Mouse (Mus musculus) heart, embryonic 14.5 days (tissue): ENCODE data around the gene Rnft2. TPM values are rescaled to one million over a fixed set of nuclear protein-coding genes. Genes with fewer than 3 reads are reported as not detected.

Experiments
- ATAC-seq: fragments of 200-750 bp; cut with Nextera tagmentation; 2 replicates; pipeline ENCODE4 v1.8.0; 2017; ENCODE audit warnings: low read depth, moderate TSS enrichment; ENCODE audit not compliant: insufficient number of reproducible peaks, insufficient read depth, low FRiP score
- H3K27ac ChIP-seq, 2 experiments: fragments of 200-500 bp in 1 of 2; fragments of 300-500 bp in 1 of 2; sonication (generic) in 1 of 2; replicated peaks in 1 of 2; 2 replicates each; pipeline ENCODE4 v1.5.1; 2012 to 2014; ENCODE audit warnings: low read depth in 2 of 2, low read length in 2 of 2, control low read depth in 1 of 2, mild to moderate bottlenecking in 1 of 2, mixed read lengths in 1 of 2; ENCODE audit not compliant: control insufficient read depth in 1 of 2, insufficient read depth in 1 of 2
- H3K27me3 ChIP-seq: fragments of 300-500 bp; sonication (generic); 2 replicates; pipeline ENCODE4 v1.6.1; 2014; ENCODE audit warnings: mild to moderate bottlenecking, low read length, control low read depth; ENCODE audit not compliant: control insufficient read depth, insufficient read depth
- H3K36me3 ChIP-seq: fragments of 300-500 bp; sonication (generic); 2 replicates; pipeline ENCODE4 v1.6.1; 2014; ENCODE audit warnings: mild to moderate bottlenecking, control low read depth, low read length, mixed read lengths; ENCODE audit not compliant: control insufficient read depth, insufficient read depth
- H3K4me1 ChIP-seq, 2 experiments: fragments of 200-500 bp in 1 of 2; fragments of 300-500 bp in 1 of 2; sonication (generic) in 1 of 2; 2 replicates each; pipeline ENCODE4 v1.6.1; 2012 to 2014; ENCODE audit warnings: low read length in 2 of 2, control low read depth in 1 of 2, mixed read lengths in 1 of 2; ENCODE audit not compliant: control insufficient read depth in 2 of 2, insufficient read depth in 2 of 2
- H3K4me2 ChIP-seq: fragments of 300-500 bp; sonication (generic); 2 replicates; pipeline ENCODE4 v1.6.1; 2014; ENCODE audit warnings: mild to moderate bottlenecking, low read length
- H3K4me3 ChIP-seq, 2 experiments: fragments of 200-500 bp in 1 of 2; fragments of 300-500 bp in 1 of 2; sonication (generic) in 1 of 2; 2 replicates each; pipeline ENCODE4 v1.5.1; 2012 to 2014; ENCODE audit warnings: low read length in 2 of 2, mild to moderate bottlenecking in 2 of 2, control low read depth in 1 of 2, low read depth in 1 of 2, moderate library complexity in 1 of 2; ENCODE audit not compliant: control insufficient read depth in 1 of 2, insufficient read depth in 1 of 2
- H3K9ac ChIP-seq: fragments of 300-500 bp; sonication (generic); 2 replicates; pipeline ENCODE4 v1.6.1; 2014; ENCODE audit warnings: mild to moderate bottlenecking, low read length
- H3K9me3 ChIP-seq: fragments of 300-500 bp; sonication (generic); 2 replicates; pipeline ENCODE4 v1.6.1; 2016; ENCODE audit warnings: low read length, control low read depth; ENCODE audit not compliant: control insufficient read depth
- WGBS: fragments of 180-500 bp; shearing (Covaris S2); extraction: QIAGEN DNeasy Blood & Tissue Kit; methylation state at CpG from one replicate; pipeline ENCODE4 v1.1.7; 2014; 5-methylcytosine and 5-hydroxymethylcytosine counted together
- polyA plus RNA-seq: library from polyadenylated mRNA; unstranded; fragments of >200 nt; fragmentation: Nextera tagmentation; extraction: Ambion mirVana; gene quantifications from 2 replicates; pipeline ENCODE4 v1.2.1, GENCODE M21; 2014

Rnft2 gene
- polyA plus RNA-seq, 1 experiment from 2014 or later: 1.2 TPM

DNA sequence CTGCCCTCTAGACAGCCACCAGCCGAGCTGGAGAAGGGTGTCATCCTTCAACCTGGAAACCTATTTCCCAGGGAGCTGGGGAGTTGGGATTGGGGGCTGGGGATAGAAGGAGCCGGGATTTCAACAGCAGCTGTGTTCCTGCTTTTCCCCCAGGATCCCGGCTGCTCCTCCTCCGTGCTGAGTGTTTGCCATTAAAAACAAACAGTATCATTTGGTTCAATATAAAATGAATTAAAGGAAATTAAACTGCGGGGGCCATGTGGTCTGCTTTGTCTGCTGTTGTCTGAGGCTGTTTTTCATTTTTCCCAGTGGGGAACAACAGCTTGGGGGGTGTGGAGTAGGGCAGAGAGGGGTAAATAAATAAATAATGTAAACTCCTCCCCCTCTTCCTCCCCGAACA, 27.5 kb downstream of the Rnft2 start:
- Histone ChIP-seq H3K4me2 (no peak overlapping the region), H3K27me3 (no peaks in the 10 kb centered on the region), H3K4me3 (no peak overlapping the region), H3K36me3 (no peaks in the 10 kb centered on the region), H3K4me1 (peaks cover 7 to 10% of the 10 kb centered on the region in 2 experiments; a peak in 3 of 4 replicates), H3K27ac (no peak overlapping the region), H3K9me3 (no peaks in the 10 kb centered on the region), H3K9ac (no peak overlapping the region)
- 57% methylated on average over 6 of the region's 6 CpGs for WGBS
- ATAC-seq: no peak

DNA sequence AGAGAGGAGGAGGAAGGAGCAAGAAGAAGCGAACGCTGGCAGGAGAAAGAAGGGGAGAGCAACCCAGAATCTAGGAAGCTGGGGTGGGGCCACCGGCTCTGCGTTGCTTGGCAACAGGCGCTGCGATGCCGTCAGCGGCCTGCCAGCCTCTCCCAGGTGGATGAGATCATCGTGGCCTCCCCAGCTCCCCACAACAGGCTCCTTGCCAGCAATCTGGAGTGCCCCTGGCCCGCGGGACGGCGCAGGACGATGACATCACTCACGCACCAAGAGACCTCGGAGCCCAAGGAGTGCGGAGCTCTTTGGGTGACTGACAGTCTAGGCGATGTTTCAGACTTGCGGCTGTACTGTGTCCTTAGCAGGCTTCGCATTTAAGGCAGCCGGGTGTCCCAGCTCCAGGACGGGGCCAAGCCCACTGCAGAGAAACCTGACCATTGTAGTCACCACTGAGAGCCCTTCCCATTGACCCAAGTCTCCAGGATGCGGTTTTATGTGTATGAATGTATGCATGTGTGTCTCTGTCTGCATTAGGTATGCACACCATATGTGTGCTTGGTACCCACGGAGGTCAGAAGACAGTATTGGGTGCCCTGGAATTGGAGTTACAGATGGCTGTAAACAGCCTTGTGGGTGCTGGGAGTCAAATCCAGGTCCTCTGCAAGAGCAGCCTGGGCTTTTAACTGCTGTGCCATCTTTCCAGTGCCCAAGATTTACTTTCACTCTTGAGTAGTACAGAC, 30.3 kb downstream of the Rnft2 start:
- no peaks in the 10 kb centered on the region for H3K36me3 ChIP-seq
- H3K27me3 ChIP-seq: no peaks in the 10 kb centered on the region
- H3K27ac ChIP-seq: peak overlapping the region in 1 of 2 experiments; percentile 16; a peak in 1 of 4 replicates
- H3K9me3 ChIP-seq: no peaks in the 10 kb centered on the region
- peak overlapping the region; percentile 61 for H3K9ac ChIP-seq
- peak; percentile 81; the same call in 1 of the 2 replicates for ATAC-seq
- peak overlapping the region; percentile 42 to 48 for H3K4me3 ChIP-seq
- 10% methylated on average over 24 of the region's 24 CpGs for WGBS
- H3K4me1 ChIP-seq: peaks cover 7 to 10% of the 10 kb centered on the region in 2 experiments; a peak in 3 of 4 replicates
- peak overlapping the region; percentile 73 for H3K4me2 ChIP-seq

GRCm38 (mm10) chr5:118214012-118214411, 30.9 kb downstream of the Rnft2 start:
- Histone ChIP-seq H3K4me1 (peaks cover 7 to 10% of the 10 kb centered on the region in 2 experiments; a peak in 3 of 4 replicates), H3K4me3 (peak overlapping the region; percentile 42 to 48), H3K4me2 (peak overlapping the region; percentile 73), H3K36me3 (no peaks in the 10 kb centered on the region), H3K9ac (peak overlapping the region; percentile 61), H3K27me3 (no peaks in the 10 kb centered on the region), H3K27ac (no peak overlapping the region), H3K9me3 (no peaks in the 10 kb centered on the region)
- 15% methylated on average over 5 of the region's 5 CpGs for WGBS
- ATAC-seq: no peak

- Histone ChIP-seq H3K4me3 (no peak overlapping the region), H3K4me2 (no peak overlapping the region), H3K9me3 (no peaks in the 10 kb centered on the region), H3K27ac (no peak overlapping the region), H3K27me3 (no peaks in the 10 kb centered on the region), H3K4me1 (no peaks in the 10 kb centered on the region; a peak in 1 of 4 replicates), H3K9ac (no peak overlapping the region), H3K36me3 (no peaks in the 10 kb centered on the region)
- 81% methylated on average over 8 of the region's 8 CpGs for WGBS
- no peak for ATAC-seq
These were observed 39.1 kb downstream of the Rnft2 start for GRCm38 (mm10) chr5:118205852-118206251.

- H3K9me3 ChIP-seq: no peaks in the 10 kb centered on the region
- no peak for ATAC-seq
- H3K27ac ChIP-seq: no peak overlapping the region
- 78% methylated on average over 16 of the region's 16 CpGs for WGBS
- no peaks in the 10 kb centered on the region for H3K27me3 ChIP-seq
- no peak overlapping the region for H3K4me2 ChIP-seq
- no peaks in the 10 kb centered on the region for H3K36me3 ChIP-seq
- H3K4me1 ChIP-seq: no peaks in the 10 kb centered on the region; a peak in 1 of 4 replicates
- no peak overlapping the region for H3K9ac ChIP-seq
- no peak overlapping the region for H3K4me3 ChIP-seq
These were observed 40.1 kb downstream of the Rnft2 start for GRCm38 (mm10) chr5:118204675-118205440.

- no peak for ATAC-seq
- no peak overlapping the region for H3K27ac ChIP-seq
These were observed 45.2 kb downstream of the Rnft2 start for GRCm38 (mm10) chr5:118199670-118200069.

GRCm38 (mm10) chr5:118197421-118197820, 47.5 kb downstream of the Rnft2 start:
- Histone ChIP-seq H3K36me3 (no peaks in the 10 kb centered on the region), H3K4me1 (no peaks in the 10 kb centered on the region), H3K27me3 (peaks cover 10% of the 10 kb centered on the region), H3K4me3 (no peak overlapping the region), H3K9ac (no peak overlapping the region), H3K9me3 (no peaks in the 10 kb centered on the region), H3K4me2 (no peak overlapping the region), H3K27ac (no peak overlapping the region)
- WGBS: 73% methylated on average over 13 of the region's 13 CpGs
- ATAC-seq: no peak

More at GRCm38 (mm10) chr5:118199670-118200069, 45.2 kb downstream of the Rnft2 start:
- H3K36me3 ChIP-seq: no peaks in the 10 kb centered on the region
- no peak overlapping the region for H3K9ac ChIP-seq
- no peak overlapping the region for H3K4me3 ChIP-seq
- no peaks in the 10 kb centered on the region for H3K4me1 ChIP-seq
- no peak overlapping the region for H3K4me2 ChIP-seq
- no peaks in the 10 kb centered on the region for H3K9me3 ChIP-seq
- H3K27me3 ChIP-seq: no peaks in the 10 kb centered on the region
- WGBS: 51% methylated on average over 5 of the region's 5 CpGs
